Comparison of ENCODE assay signal across 8 mouse cellular contexts in genomic region chr4:133469122-133469521, GRCm38 (mm10). TPM values are rescaled to one million over a fixed set of nuclear protein-coding genes. Genes with fewer than 3 reads are reported as not detected.
DNase-seq lines count a peak whose midpoint lies in the region; ATAC-seq and TF ChIP-seq lines count a peak whose summit lies in the region.
"Had no signal": no experiment of that assay in that cellular context is flagged by ENCODE, and none has a peak within 500 bp of the region (broad histone marks: within the 10 kb centered on the region; RNA-seq: fewer than 3 reads in every experiment).

No protein-coding gene starts in this region.

- no peaks in the 10 kb centered on the region for H3K36me3 ChIP-seq in liver, adult 2 months (ENCODE audit: control insufficient read depth, insufficient read depth, low read length)
- no peaks in the 10 kb centered on the region for H3K36me3 ChIP-seq in liver, postnatal 0 days (replicated peaks; ENCODE audit: insufficient read depth, low read length)
- no peaks in the 10 kb centered on the region for H3K36me3 ChIP-seq in embryonic facial prominence, embryonic 11.5 days (replicated peaks; ENCODE audit: control insufficient read depth, insufficient read depth, low read depth, low read length)
- H3K36me3 ChIP-seq in hindbrain, embryonic 16.5 days (ENCODE audit: control insufficient read depth, insufficient read depth, low read length), result no peaks in the 10 kb centered on the region
- H3K36me3 ChIP-seq in thymus, adult 2 months (ENCODE audit: control insufficient read depth, insufficient read depth, low read length), result no peaks in the 10 kb centered on the region
- H3K36me3 ChIP-seq: liver, embryonic 15.5 days had no signal

- H3K79me2 ChIP-seq in liver, adult 2 months (ENCODE audit: control insufficient read depth, insufficient read depth, low read length), result no peaks in the 10 kb centered on the region

- no peak for ATAC-seq in liver, postnatal 0 days
- no peak for ATAC-seq in embryonic facial prominence, embryonic 11.5 days (replicated peaks; ENCODE audit: insufficient number of reproducible peaks, low FRiP score, low TSS enrichment, low read depth)
- ATAC-seq in hindbrain, embryonic 16.5 days, result no peak

- DNase-seq in liver, adult 2 months (ENCODE audit: extremely low read depth, low read depth, low spot score), result peak; percentile 23
- DNase-seq in liver, postnatal 0 days, result no peak
- peak; percentile 42 for DNase-seq in embryonic facial prominence, embryonic 11.5 days (ENCODE audit: low spot score)
- peak; percentile 55 for DNase-seq in retina, postnatal 1 day
- DNase-seq in yolk sac, embryonic 10.5 days (ENCODE audit: low spot score), result no peak
- no peak for DNase-seq in thymus, adult 2 months

- 45% methylated on average over 12 of the region's 12 CpGs for WGBS in liver, adult 2 months
- 25% methylated on average over 12 of the region's 12 CpGs for WGBS in liver, postnatal 0 days (ENCODE audit: insufficient replicate concordance)
- 16% methylated on average over 12 of the region's 12 CpGs for WGBS in embryonic facial prominence, embryonic 11.5 days
- WGBS in hindbrain, embryonic 16.5 days, result 21% methylated on average over 12 of the region's 12 CpGs
- 63% methylated on average over 12 of the region's 12 CpGs for WGBS in thymus, adult 2 months

- no peaks in the 10 kb centered on the region for H3K4me1 ChIP-seq in liver, adult 2 months (ENCODE audit: control insufficient read depth, insufficient read depth, low read length)
- peaks cover 11% of the 10 kb centered on the region for H3K4me1 ChIP-seq in liver, postnatal 0 days (ENCODE audit: insufficient read depth)
- H3K4me1 ChIP-seq in embryonic facial prominence, embryonic 11.5 days (ENCODE audit: control insufficient read depth, insufficient read depth, low read length), result peaks cover 2% of the 10 kb centered on the region; the same call in 1 of the 2 replicates
- no peaks in the 10 kb centered on the region; the same call in 1 of the 2 replicates for H3K4me1 ChIP-seq in hindbrain, embryonic 16.5 days (ENCODE audit: control insufficient read depth, insufficient read depth, low read depth, low read length)
- peaks cover 4% of the 10 kb centered on the region; the same call in 1 of the 2 replicates for H3K4me1 ChIP-seq in thymus, adult 2 months (replicated peaks; ENCODE audit: control insufficient read depth, insufficient read depth, low read length)

- H3K9me3 ChIP-seq in liver, postnatal 0 days (ENCODE audit: low read length), result peaks cover 4% of the 10 kb centered on the region; the same call in 1 of the 2 replicates
- H3K9me3 ChIP-seq in embryonic facial prominence, embryonic 11.5 days (replicated peaks; ENCODE audit: control insufficient read depth, low read length), result no peaks in the 10 kb centered on the region
- peaks cover 3% of the 10 kb centered on the region; the same call in 1 of the 2 replicates for H3K9me3 ChIP-seq in hindbrain, embryonic 16.5 days (ENCODE audit: control insufficient read depth, low read length)
- H3K9me3 ChIP-seq: liver, embryonic 15.5 days had no signal

- TF ChIP-seq CTCF in liver, adult 2 months (IDR thresholded peaks at IDR 0.05; ENCODE audit: low read depth, low read length), result no peak
- no peak for TF ChIP-seq CTCF in liver, postnatal 0 days (IDR thresholded peaks at IDR 0.05; ENCODE audit: low read depth)
- no peak for TF ChIP-seq CTCF in thymus, adult 2 months (IDR thresholded peaks at IDR 0.05; ENCODE audit: borderline replicate concordance, control insufficient read depth, extremely low read depth, insufficient read depth, low read length, poor library complexity)

- H3K27me3 ChIP-seq in liver, adult 2 months (ENCODE audit: control insufficient read depth, insufficient read depth, low read length), result no peaks in the 10 kb centered on the region
- H3K27me3 ChIP-seq in liver, postnatal 0 days (ENCODE audit: insufficient read depth, low read length), result peaks cover 14% of the 10 kb centered on the region
- H3K27me3 ChIP-seq in embryonic facial prominence, embryonic 11.5 days (ENCODE audit: control insufficient read depth, insufficient read depth, low read length), result 0 out of 2 replicates have a peak, but pooled peaks cover 3% of the 10 kb centered on the region
- H3K27me3 ChIP-seq in hindbrain, embryonic 16.5 days (replicated peaks; ENCODE audit: control insufficient read depth, insufficient read depth, low read length), result peaks cover 10% of the 10 kb centered on the region
- no peaks in the 10 kb centered on the region; the same call in 1 of the 2 replicates for H3K27me3 ChIP-seq in thymus, adult 2 months (ENCODE audit: control insufficient read depth, insufficient read depth, low read length)

- no peak overlapping the region for H3K9ac ChIP-seq in liver, adult 2 months (ENCODE audit: low read depth, low read length)
- no peak overlapping the region for H3K9ac ChIP-seq in liver, postnatal 0 days (replicated peaks)
- H3K9ac ChIP-seq in embryonic facial prominence, embryonic 11.5 days (replicated peaks; ENCODE audit: low read length), result no peak overlapping the region
- H3K9ac ChIP-seq in hindbrain, embryonic 16.5 days (ENCODE audit: low read depth, low read length), result no peak overlapping the region
- H3K9ac ChIP-seq: liver, embryonic 15.5 days had no signal

- no peak overlapping the region for H3K27ac ChIP-seq in liver, adult 2 months (replicated peaks; ENCODE audit: insufficient read depth, low read depth, low read length)
- no peak overlapping the region for H3K27ac ChIP-seq in liver, postnatal 0 days (ENCODE audit: low read depth)
- H3K27ac ChIP-seq in embryonic facial prominence, embryonic 11.5 days (replicated peaks; ENCODE audit: low read depth, low read length), result no peak overlapping the region
- H3K27ac ChIP-seq in hindbrain, embryonic 16.5 days (ENCODE audit: low read depth, low read length), result no peak overlapping the region
- H3K27ac ChIP-seq in thymus, adult 2 months (ENCODE audit: control insufficient read depth, insufficient read depth, low read length), result no peak overlapping the region
- H3K27ac ChIP-seq: liver, embryonic 15.5 days had no signal

- H3K4me3 ChIP-seq in liver, adult 2 months (ENCODE audit: insufficient read depth, low read depth, low read length), result no peak overlapping the region
- no peak overlapping the region for H3K4me3 ChIP-seq in liver, postnatal 0 days (ENCODE audit: low read depth, low read length)
- peak overlapping the region; percentile 11 for H3K4me3 ChIP-seq in embryonic facial prominence, embryonic 11.5 days (ENCODE audit: low read depth, low read length)
- no peak overlapping the region for H3K4me3 ChIP-seq in hindbrain, embryonic 16.5 days (ENCODE audit: low read length)
- H3K4me3 ChIP-seq in thymus, adult 2 months (ENCODE audit: control insufficient read depth, insufficient read depth, low read length), result no peak overlapping the region
- H3K4me3 ChIP-seq: liver, embryonic 15.5 days had no signal

- TF ChIP-seq POLR2A in liver, adult 2 months (IDR thresholded peaks at IDR 0.05; ENCODE audit: extremely low read depth, insufficient read depth, low read length), result no peak
- TF ChIP-seq POLR2A in thymus, adult 2 months (IDR thresholded peaks at IDR 0.05; ENCODE audit: control insufficient read depth, extremely low read depth, insufficient read depth, low read length, poor library complexity), result no peak

- TF ChIP-seq EP300 in liver, postnatal 0 days (IDR thresholded peaks at IDR 0.05; ENCODE audit: low read depth), result no peak

- no peak overlapping the region for H3K4me2 ChIP-seq in liver, postnatal 0 days (ENCODE audit: low read depth, low read length)
- H3K4me2 ChIP-seq in embryonic facial prominence, embryonic 11.5 days (ENCODE audit: low read depth, low read length), result peak overlapping the region; percentile 28; the same call in 1 of the 2 replicates
- H3K4me2 ChIP-seq in hindbrain, embryonic 16.5 days (ENCODE audit: low read length), result peak overlapping the region; percentile 24; the same call in 1 of the 2 replicates

RNA-seq across cellular contexts. Expression of gene Tent5b, which starts 10.8 kb away (rescaled TPM):
- total RNA-seq in liver, adult 2 months (2014; rRNA removed), result 0.07 and 0.09 TPM in 2 replicates
- polyA plus RNA-seq in liver, adult 2 months (2012; rRNA removed), result 0.06 and 0.16 TPM in 2 replicates
- polyA plus RNA-seq in liver, postnatal 0 days (2015; fragmentation: Nextera tagmentation; extraction: Ambion mirVana), result 0.07 and 0.08 TPM in 2 replicates
- polyA plus RNA-seq in embryonic facial prominence, embryonic 11.5 days (2014; fragmentation: Nextera tagmentation; extraction: Ambion mirVana), result 0.71 and 0.93 TPM in 2 replicates
- 0.32 and 0.36 TPM in 2 replicates for polyA plus RNA-seq in hindbrain, embryonic 16.5 days (2015; fragmentation: Nextera tagmentation; extraction: Ambion mirVana)
- polyA plus RNA-seq in thymus, adult 2 months (2012; rRNA removed), result 0.40 and 0.86 TPM in 2 replicates

RNA-seq across cellular contexts. Expression of gene Trnp1, which starts 29.2 kb away (rescaled TPM):
- total RNA-seq in liver, adult 2 months (2014; rRNA removed), result not detected in 2 replicates
- polyA plus RNA-seq in liver, adult 2 months (2012; rRNA removed), result 0.05 and 0.10 TPM in 2 replicates
- 0.34 TPM in 1 of 2 replicates, not detected in the other for polyA plus RNA-seq in liver, postnatal 0 days (2015; fragmentation: Nextera tagmentation; extraction: Ambion mirVana)
- polyA plus RNA-seq in embryonic facial prominence, embryonic 11.5 days (2014; fragmentation: Nextera tagmentation; extraction: Ambion mirVana), result 2.0 and 2.8 TPM in 2 replicates
- 5.8 and 12.1 TPM in 2 replicates for polyA plus RNA-seq in hindbrain, embryonic 16.5 days (2015; fragmentation: Nextera tagmentation; extraction: Ambion mirVana)
- polyA plus RNA-seq in thymus, adult 2 months (2012; rRNA removed), result 0.75 and 1.5 TPM in 2 replicates

RNA-seq across cellular contexts. Expression of gene Kdf1, which starts 49.6 kb away (rescaled TPM):
- total RNA-seq in liver, adult 2 months (2014; rRNA removed), result 1.7 and 2.5 TPM in 2 replicates
- 6.9 and 7.4 TPM in 2 replicates for polyA plus RNA-seq in liver, adult 2 months (2012; rRNA removed)
- polyA plus RNA-seq in liver, postnatal 0 days (2015; fragmentation: Nextera tagmentation; extraction: Ambion mirVana), result 5.5 and 5.9 TPM in 2 replicates
- polyA plus RNA-seq in embryonic facial prominence, embryonic 11.5 days (2014; fragmentation: Nextera tagmentation; extraction: Ambion mirVana), result 7.6 and 8.0 TPM in 2 replicates
- 0.39 and 0.50 TPM in 2 replicates for polyA plus RNA-seq in hindbrain, embryonic 16.5 days (2015; fragmentation: Nextera tagmentation; extraction: Ambion mirVana)
- 6.9 and 7.7 TPM in 2 replicates for polyA plus RNA-seq in thymus, adult 2 months (2012; rRNA removed)

Comparison
In these comparisons a context has a peak if more than half of its experiments do, and no peak if none do; other contexts are left out.
1. DNase-seq: peak in liver, adult 2 months (single experiment), embryonic facial prominence, embryonic 11.5 days (single experiment) and retina, postnatal 1 day (single experiment); none in liver, postnatal 0 days (single experiment), yolk sac, embryonic 10.5 days (single experiment) and thymus, adult 2 months (single experiment).